Mouse (Mus musculus): ENCODE data around the gene Susd6. TPM values are rescaled to one million over a fixed set of nuclear protein-coding genes. Genes with fewer than 3 reads are reported as not detected.
"Not testable (repeated sequence)": the region's sequence is repeated elsewhere in the genome, so short reads cannot be mapped to it uniquely, and the experiment has no call there.

The Susd6 gene
- polyA plus RNA-seq, 1 experiment: 12.1 TPM

DNA sequence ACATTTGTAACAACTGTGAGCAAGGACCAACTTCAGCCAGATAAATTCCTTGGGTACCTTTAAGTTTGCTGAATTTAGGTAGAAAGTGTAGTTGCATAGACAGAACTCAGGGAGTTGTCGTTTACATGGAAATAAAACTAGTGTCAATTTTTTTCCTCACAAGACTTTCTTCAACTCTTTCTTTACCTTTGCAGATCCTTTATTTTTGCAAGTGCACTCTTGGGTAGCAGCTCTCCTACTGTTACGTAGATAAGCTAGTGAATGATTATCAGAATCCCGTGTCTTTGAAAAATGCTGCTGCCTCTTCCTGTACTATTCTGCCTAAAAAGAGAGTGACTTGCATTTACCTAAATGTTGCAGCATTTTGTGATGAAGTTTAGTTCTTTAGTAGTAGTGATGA lies 24.2 kb downstream of the Susd6 start:
- H3K4me1 ChIP-seq (ENCODE audit: control insufficient read depth, insufficient read depth, insufficient read length, low read length): peaks cover 36% of the 10 kb centered on the region
- no peak overlapping the region for H3K27ac ChIP-seq (replicated peaks; ENCODE audit: low read depth, low read length)
- H3K4me3 ChIP-seq (ENCODE audit: insufficient read depth, low read depth, low read length): no peak overlapping the region

DNA sequence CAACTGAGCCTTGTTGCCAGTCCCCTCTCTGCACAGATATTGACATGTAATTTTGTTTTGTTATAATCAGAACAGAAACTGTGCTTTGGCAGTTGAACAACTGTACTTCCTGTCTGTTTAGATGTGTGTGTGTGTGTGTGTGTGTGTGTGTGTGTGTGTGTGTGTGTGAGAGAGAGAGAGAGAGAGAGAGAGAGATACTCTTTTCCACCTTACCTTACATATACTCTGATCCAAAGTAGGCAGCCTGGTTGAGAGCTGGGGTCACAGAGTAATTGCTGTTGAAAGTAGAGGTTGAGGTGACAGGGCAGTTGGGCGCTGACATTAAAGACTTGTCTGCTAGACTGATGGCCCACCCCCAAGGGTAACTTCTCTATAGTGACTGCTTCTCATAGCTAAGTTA lies 25.0 kb downstream of the Susd6 start:
- Histone ChIP-seq H3K4me1 (ENCODE audit: control insufficient read depth, insufficient read depth, insufficient read length, low read length) (peaks cover 34% of the 10 kb centered on the region), H3K4me3 (ENCODE audit: insufficient read depth, low read depth, low read length) (no peak overlapping the region), H3K27ac (replicated peaks; ENCODE audit: low read depth, low read length) (peak overlapping the region; percentile 55; the same call in 1 of the 2 replicates)

DNA sequence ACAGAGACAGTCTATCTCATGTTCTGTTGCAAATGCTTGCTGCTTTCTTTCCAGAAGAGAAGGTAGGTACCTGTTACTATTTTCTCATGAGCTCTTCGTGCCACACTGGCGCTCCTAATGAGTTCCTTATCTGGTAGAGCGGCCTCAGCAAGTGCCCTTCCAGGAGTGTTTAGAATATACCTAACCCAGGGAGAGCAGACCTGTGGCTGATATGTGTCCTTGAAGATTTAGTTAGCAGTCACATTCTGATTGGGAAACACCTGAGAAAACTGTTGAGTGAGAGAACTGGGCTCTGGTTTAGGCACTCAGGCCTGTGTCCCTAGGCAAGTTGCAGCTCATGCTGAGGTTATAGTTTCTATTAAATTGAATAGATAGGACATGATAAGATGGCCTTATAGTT lies 25.6 kb downstream of the Susd6 start:
- Histone ChIP-seq H3K27ac (replicated peaks; ENCODE audit: low read depth, low read length) (peak overlapping the region; percentile 21; the same call in 1 of the 2 replicates), H3K4me3 (ENCODE audit: insufficient read depth, low read depth, low read length) (no peak overlapping the region), H3K4me1 (ENCODE audit: control insufficient read depth, insufficient read depth, insufficient read length, low read length) (peaks cover 36% of the 10 kb centered on the region)

DNA sequence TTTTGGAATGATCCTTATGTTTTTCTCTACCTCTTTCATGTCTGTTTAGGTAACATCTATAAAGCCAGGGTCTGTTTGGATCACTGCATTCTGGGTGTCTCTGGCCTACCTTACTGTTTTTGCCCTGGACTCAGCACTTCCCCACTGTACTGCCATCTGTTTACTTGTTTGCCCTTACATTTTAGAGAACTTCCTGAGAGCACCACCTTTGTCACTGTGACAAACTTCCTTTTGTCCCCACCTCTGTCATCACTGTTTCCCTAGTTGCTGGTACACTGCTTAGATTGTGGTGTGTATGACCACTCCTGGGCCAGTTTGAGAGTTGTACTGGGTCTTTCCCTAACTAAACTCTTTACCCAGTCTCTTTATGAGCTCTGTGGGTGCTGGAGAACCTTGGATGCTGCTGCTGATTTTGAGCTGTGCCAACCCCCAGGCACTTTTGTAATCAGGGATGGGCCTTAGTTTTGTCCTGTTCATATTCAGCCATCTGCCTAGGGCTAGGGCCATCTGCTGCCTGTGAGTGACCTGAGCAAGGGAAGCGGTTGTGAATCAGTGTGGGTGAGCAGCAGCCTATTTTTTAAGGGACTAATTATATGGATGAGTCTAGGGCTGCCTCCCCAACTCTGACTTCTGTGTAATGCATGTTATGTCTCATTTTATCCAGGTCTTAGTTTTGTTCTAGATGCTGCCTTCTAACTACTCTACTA lies 26.2 kb downstream of the Susd6 start:
- no peak overlapping the region for H3K4me3 ChIP-seq (ENCODE audit: insufficient read depth, low read depth, low read length)
- H3K27ac ChIP-seq (replicated peaks; ENCODE audit: low read depth, low read length): peak overlapping the region; percentile 58
- peaks cover 38% of the 10 kb centered on the region for H3K4me1 ChIP-seq (ENCODE audit: control insufficient read depth, insufficient read depth, insufficient read length, low read length)

DNA sequence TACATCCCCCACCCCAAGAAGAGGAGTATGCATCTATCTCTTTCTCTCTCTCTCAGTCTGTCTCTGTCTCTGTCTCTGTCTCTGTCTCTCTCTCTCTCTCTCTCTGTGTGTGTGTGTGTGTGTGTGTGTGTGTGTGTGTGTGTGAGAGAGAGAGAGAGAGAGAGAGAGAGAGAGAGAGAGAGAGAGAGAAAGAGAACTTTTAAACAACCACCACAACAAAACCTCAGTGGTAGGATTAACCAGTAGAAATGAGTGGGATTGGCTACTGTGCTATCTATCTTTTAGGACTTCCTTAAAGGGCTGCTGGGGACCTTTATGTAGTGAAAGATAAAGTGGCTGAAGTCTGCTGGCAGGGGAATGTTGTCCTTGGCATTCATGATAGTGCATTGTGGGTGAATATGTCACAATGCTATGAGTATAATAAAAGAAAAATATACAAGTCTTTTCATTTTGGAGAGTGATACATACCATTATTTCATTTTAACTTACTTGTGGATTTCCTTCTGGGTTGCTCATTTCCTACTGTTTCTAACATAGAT lies 27.5 kb downstream of the Susd6 start:
- peaks cover 30% of the 10 kb centered on the region for H3K4me1 ChIP-seq (ENCODE audit: control insufficient read depth, insufficient read depth, insufficient read length, low read length)
- H3K4me3 ChIP-seq (ENCODE audit: insufficient read depth, low read depth, low read length): no peak overlapping the region
- H3K27ac ChIP-seq (replicated peaks; ENCODE audit: low read depth, low read length): no peak overlapping the region

DNA sequence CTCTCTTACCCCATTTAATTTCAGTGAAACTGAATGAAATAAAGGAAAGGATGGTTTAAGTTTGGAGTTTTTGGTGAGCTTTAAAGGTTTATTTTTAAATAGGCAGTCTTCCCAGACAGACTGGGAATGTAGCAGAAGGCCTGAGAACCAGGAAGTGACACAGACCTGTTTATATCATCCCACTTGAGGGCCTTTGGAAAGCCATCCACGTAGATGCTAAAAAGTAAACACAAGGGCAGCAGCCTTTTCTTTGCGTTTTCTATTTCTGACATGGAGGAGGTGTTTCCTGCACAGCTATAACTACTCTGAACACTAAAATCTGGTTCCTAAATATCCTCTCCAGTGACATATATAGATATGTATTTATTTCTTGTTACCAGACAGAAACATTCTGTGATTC lies 28.7 kb downstream of the Susd6 start:
- not testable (repeated sequence) for H3K27ac ChIP-seq (replicated peaks; ENCODE audit: low read depth, low read length); H3K4me3 ChIP-seq (ENCODE audit: insufficient read depth, low read depth, low read length)
- peaks cover 33% of the 10 kb centered on the region for H3K4me1 ChIP-seq (ENCODE audit: control insufficient read depth, insufficient read depth, insufficient read length, low read length)

DNA sequence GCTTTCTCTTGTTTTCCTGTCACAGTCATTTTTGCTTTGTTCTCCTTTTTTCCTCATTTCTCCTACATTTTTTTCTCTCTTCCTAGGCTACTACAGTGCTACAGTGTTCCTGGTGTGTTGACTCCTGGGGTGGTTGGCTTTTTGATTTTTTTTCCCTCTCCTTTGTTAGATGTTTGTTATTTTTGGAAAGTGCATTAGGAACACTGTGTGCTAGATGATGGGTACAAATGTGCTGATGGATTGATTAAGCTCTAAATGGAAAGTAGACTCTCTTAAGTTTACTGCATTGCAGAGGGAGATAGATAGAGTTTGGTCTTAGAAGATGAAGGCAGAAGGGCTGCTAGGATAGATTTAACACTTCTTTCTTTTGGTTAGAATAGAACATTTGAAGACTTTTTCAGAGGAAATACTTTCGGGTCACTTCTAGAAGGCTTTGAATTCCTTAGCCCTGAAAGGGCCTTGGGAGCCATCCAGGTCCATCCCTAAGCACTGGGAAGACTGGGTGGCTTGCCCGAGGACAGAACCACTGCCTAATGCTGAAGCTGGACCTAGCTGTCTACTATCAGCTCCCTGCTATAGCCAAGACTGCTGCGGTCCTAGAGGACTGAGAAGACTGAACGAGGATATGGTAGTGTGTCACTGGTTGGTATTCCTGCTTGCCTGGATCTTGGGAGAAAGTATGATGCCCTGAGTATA lies 31.1 kb downstream of the Susd6 start:
- peak overlapping the region; percentile 64; the same call in 1 of the 2 replicates for H3K27ac ChIP-seq (replicated peaks; ENCODE audit: low read depth, low read length)
- H3K4me3 ChIP-seq (ENCODE audit: insufficient read depth, low read depth, low read length): no peak overlapping the region
- peaks cover 27% of the 10 kb centered on the region for H3K4me1 ChIP-seq (ENCODE audit: control insufficient read depth, insufficient read depth, insufficient read length, low read length)

DNA sequence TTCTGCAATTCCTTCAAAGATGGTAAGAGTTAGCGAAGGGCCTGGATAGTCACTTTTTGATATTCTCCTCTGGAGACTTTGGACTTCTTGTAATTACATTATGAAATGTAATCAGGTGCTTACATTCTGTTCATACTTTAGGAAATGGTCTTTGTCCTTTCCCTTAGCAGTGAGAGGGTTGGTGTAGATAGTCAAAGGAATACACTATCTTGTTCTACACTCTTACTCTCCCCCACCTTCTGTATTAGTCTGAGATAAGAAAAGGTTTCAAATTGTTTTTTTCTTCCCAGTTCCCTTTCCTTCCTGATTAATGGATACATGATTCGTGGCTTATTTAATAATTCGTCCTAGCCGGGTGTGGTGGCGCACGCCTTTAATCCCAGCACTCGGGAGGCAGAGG lies 32.2 kb downstream of the Susd6 start:
- H3K4me1 ChIP-seq (ENCODE audit: control insufficient read depth, insufficient read depth, insufficient read length, low read length): peaks cover 30% of the 10 kb centered on the region
- H3K27ac ChIP-seq (replicated peaks; ENCODE audit: low read depth, low read length): no peak overlapping the region
- H3K4me3 ChIP-seq (ENCODE audit: insufficient read depth, low read depth, low read length): no peak overlapping the region

DNA sequence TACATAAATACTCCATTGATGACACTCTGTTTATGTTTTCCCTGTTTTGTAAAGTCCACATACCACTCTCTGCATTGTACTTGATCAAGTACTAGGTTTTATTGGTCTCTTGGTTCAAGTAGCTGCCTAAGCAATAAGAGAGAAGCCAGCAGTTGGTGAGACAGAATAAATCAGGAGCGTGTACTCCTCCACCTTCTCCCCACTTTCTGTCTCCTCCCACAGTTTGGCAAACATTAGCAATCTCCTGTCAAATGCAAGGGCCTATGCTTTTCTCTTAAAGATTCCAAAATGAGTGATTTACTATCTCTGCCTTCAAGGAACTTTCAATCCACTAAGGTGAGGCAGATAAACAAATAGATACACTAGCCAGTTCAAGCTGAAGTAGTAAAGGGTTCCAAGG lies 33.9 kb downstream of the Susd6 start:
- Histone ChIP-seq H3K4me3 (ENCODE audit: insufficient read depth, low read depth, low read length) (no peak overlapping the region), H3K4me1 (ENCODE audit: control insufficient read depth, insufficient read depth, insufficient read length, low read length) (peaks cover 33% of the 10 kb centered on the region), H3K27ac (replicated peaks; ENCODE audit: low read depth, low read length) (no peak overlapping the region)

DNA sequence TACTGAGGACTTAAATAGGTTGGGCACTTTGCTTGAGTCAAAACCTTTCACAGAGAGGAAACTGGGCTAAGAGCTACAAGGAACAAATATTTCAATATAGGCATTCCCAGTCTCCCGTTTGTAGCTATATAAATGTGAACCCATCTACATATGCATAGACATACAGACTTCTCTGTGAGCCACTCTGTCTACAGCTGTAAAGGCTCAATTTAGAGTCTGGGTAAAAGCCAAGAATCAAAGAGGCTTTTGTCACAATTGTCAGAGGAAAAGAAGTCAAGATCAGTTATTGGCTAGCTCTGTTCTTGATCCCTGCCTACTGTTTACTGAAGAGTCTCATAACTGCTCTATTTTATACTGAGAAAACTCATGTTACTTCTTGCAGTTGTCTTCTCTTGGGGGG lies 36.1 kb downstream of the Susd6 start:
- H3K27ac ChIP-seq (replicated peaks; ENCODE audit: low read depth, low read length): no peak overlapping the region
- H3K4me3 ChIP-seq (ENCODE audit: insufficient read depth, low read depth, low read length): no peak overlapping the region
- peaks cover 29% of the 10 kb centered on the region for H3K4me1 ChIP-seq (ENCODE audit: control insufficient read depth, insufficient read depth, insufficient read length, low read length)

DNA sequence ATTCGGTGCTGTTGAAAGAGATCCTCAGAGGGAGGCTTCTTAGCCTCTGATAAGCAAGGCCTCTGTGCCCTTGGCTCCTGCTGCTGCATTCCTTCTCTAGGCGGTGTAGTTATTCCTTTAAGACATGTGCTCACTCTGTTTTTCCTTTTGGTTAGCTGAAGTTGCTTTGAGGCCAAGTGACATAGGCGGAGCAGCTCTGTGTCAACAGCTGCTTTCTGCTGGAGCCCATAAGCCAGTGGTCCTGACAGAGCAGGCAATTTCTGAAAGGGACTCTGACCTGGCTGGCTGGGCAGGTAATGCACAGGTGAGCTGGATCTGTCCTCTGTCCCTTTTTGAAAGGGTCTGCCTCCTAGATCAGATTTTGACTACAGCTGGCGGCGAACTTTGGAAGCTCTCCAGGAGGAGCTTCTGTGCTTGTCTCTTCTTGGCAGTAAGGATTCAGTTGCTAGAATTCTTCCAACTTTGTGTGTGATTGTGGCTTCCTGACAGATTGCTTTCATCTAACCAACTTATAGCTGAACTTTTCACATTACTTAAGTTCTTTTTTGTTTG lies 37.2 kb downstream of the Susd6 start:
- Histone ChIP-seq H3K4me1 (ENCODE audit: control insufficient read depth, insufficient read depth, insufficient read length, low read length) (peaks cover 27% of the 10 kb centered on the region), H3K27ac (replicated peaks; ENCODE audit: low read depth, low read length) (peak overlapping the region; percentile 36), H3K4me3 (ENCODE audit: insufficient read depth, low read depth, low read length) (peak overlapping the region; percentile 17; the same call in 1 of the 2 replicates)

DNA sequence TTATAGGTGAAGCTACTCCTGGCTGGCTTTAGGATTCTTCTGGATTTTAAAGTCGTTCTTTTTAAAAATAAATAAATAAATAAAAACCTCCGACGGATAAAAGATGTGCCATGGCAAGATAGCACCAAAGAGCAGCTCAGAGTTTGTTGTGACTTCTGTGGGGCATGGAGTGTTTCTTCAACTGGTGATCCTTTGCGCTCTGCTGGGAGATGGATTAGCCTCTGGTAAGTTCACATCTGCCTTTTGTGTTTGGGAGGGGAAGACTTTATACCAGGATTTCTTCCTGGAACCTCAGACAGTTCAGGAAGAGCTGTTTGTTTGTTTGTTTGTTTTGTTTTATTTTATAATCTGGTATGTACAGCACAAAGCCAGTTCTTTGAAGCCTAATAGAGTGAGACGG lies 37.7 kb downstream of the Susd6 start:
- Histone ChIP-seq H3K4me1 (ENCODE audit: control insufficient read depth, insufficient read depth, insufficient read length, low read length) (peaks cover 27% of the 10 kb centered on the region), H3K27ac (replicated peaks; ENCODE audit: low read depth, low read length) (no peak overlapping the region), H3K4me3 (ENCODE audit: insufficient read depth, low read depth, low read length) (no peak overlapping the region)

DNA sequence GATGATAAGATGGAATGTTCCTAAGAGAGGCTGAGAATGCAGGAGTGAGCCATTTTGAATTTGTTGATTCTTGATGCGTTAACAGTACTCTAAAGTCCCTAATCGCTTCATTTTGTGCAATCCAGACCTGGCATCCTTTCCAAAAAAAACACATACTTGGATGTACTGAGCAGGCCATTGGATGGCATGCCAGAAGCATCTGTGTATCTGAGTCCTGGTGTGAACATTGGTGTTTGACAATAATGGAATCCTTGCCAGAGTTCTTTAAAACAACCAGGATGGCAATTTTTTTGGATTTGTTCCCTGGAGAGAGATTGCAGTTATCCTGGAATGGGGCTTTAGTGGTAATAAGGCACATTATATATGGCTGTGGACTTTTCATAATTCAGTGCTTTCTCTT lies 38.6 kb downstream of the Susd6 start:
- Histone ChIP-seq H3K4me3 (ENCODE audit: insufficient read depth, low read depth, low read length) (no peak overlapping the region), H3K4me1 (ENCODE audit: control insufficient read depth, insufficient read depth, insufficient read length, low read length) (peaks cover 28% of the 10 kb centered on the region), H3K27ac (replicated peaks; ENCODE audit: low read depth, low read length) (no peak overlapping the region)

DNA sequence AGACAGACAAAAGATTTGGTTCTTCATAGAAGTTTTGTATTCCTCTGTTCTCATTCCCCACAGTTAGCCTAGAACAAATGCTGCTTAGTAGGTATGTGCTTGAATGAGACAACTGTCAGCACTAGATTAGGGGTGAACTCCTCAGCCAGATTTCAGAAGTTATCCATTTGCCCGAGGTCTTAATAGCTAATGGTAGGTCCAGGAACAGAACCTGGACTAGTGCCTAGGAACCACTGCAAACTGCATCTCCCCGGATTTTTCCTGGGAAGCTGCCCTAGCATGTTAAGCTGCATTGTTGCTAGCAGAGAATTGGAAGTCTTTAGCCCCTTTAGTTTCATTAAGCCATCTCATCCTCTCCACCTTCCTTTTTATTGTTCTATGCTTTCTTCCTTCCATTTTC lies 39.9 kb downstream of the Susd6 start:
- Histone ChIP-seq H3K4me3 (ENCODE audit: insufficient read depth, low read depth, low read length) (no peak overlapping the region), H3K4me1 (ENCODE audit: control insufficient read depth, insufficient read depth, insufficient read length, low read length) (peaks cover 31% of the 10 kb centered on the region)

DNA sequence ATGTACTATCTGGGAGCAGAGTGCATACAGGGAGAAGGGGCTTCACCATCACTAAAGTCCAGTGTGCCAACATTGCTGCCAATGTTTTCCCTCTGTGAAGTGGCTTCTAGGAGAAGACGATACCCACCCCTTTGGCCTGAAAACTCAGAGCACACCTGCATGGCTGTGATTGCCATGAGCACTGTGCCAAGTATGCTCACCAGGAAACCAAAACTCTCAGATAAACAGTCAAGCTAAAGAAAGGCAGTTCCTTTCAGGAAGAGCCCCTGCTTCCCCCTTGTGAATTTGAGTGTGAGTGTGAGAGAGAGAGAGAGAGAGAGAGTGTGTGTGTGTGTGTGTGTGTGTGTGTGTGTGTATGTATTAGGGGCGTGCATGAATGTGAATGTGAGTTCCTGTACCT lies 40.5 kb downstream of the Susd6 start:
- H3K27ac ChIP-seq (replicated peaks; ENCODE audit: low read depth, low read length): peak overlapping the region; percentile 84
- no peak overlapping the region for H3K4me3 ChIP-seq (ENCODE audit: insufficient read depth, low read depth, low read length)
- H3K4me1 ChIP-seq (ENCODE audit: control insufficient read depth, insufficient read depth, insufficient read length, low read length): peaks cover 31% of the 10 kb centered on the region

More for the DNA sequence above, 39.9 kb downstream of the Susd6 start:
- H3K27ac ChIP-seq (replicated peaks; ENCODE audit: low read depth, low read length): peak overlapping the region; percentile 43
